Mouse (Mus musculus) megakaryocyte, embryonic 14.5 days (primary cell): ENCODE measurements around the gene C1s1.

Experiments used
- FLI1 ChIP-seq: IDR thresholded peaks from 2 replicates; pipeline ENCODE4 v1.6.1; 2012; ENCODE audit warnings: low read length, inconsistent platforms, mixed read lengths
- GATA1 ChIP-seq: IDR thresholded peaks from 3 replicates; pipeline ENCODE4 v1.6.1; 2012; ENCODE audit warnings: mixed read lengths, low read length, inconsistent platforms, borderline replicate concordance

GRCm38 (mm10) chr6:124570026-124570425 lies 27.9 kb upstream of the C1s1 start, which contains the start of gene C1rb:
- TF ChIP-seq GATA1 (no peak), FLI1 (no peak)
